Mouse (Mus musculus) midbrain, embryonic 16.5 days (tissue): ENCODE measurements around the gene Bbs12. TPM values are rescaled to one million over a fixed set of nuclear protein-coding genes. Genes with fewer than 3 reads are reported as not detected.
A peak's percentile ranks its signal among the peaks of the same experiment; 100 is the strongest.

Experiments
- ATAC-seq: fragments of 200-750 bp; cut with Nextera tagmentation; 2 replicates; pipeline ENCODE4 v1.8.0; 2017; ENCODE audit warnings: moderate TSS enrichment
- H3K27ac ChIP-seq: fragments of 300-500 bp; sonication (generic); 2 replicates; pipeline ENCODE4 v1.5.1; 2014; ENCODE audit warnings: mild to moderate bottlenecking, low read length, mixed read lengths
- H3K27me3 ChIP-seq: fragments of 300-500 bp; sonication (generic); 2 replicates; pipeline ENCODE4 v1.6.1; 2014; ENCODE audit warnings: low read depth, low read length, mixed read lengths; ENCODE audit not compliant: control insufficient read depth, insufficient read depth
- H3K36me3 ChIP-seq: fragments of 300-500 bp; sonication (generic); 2 replicates; pipeline ENCODE4 v1.6.1; 2014; ENCODE audit warnings: mild to moderate bottlenecking, low read length, moderate library complexity, mixed read lengths; ENCODE audit not compliant: control insufficient read depth, insufficient read depth
- H3K4me1 ChIP-seq: fragments of 300-500 bp; sonication (generic); 2 replicates; pipeline ENCODE4 v1.6.1; 2014; ENCODE audit warnings: mild to moderate bottlenecking, low read length, mixed read lengths; ENCODE audit not compliant: control insufficient read depth, insufficient read depth
- H3K4me2 ChIP-seq: fragments of 300-500 bp; sonication (generic); 2 replicates; pipeline ENCODE4 v1.6.1; 2014; ENCODE audit warnings: mild to moderate bottlenecking, low read length, mixed read lengths
- H3K4me3 ChIP-seq: fragments of 300-500 bp; sonication (generic); 2 replicates; pipeline ENCODE4 v1.5.1; 2014; ENCODE audit warnings: low read depth, mild to moderate bottlenecking, low read length, moderate library complexity, mixed read lengths
- H3K9ac ChIP-seq: fragments of 300-500 bp; sonication (generic); 2 replicates; pipeline ENCODE4 v1.6.1; 2014; ENCODE audit warnings: low read depth, low read length, mixed read lengths
- H3K9me3 ChIP-seq: fragments of 300-500 bp; sonication (generic); replicated peaks from 2 replicates; pipeline ENCODE4 v1.6.1; 2014; ENCODE audit warnings: mild to moderate bottlenecking, low read length, mixed read lengths; ENCODE audit not compliant: control insufficient read depth, poor library complexity, severe bottlenecking
- WGBS: fragments of 180-500 bp; shearing (Covaris S2); extraction: QIAGEN DNeasy Blood & Tissue Kit; methylation state at CpG from one replicate; pipeline ENCODE4 v1.1.7; 2014; 5-methylcytosine and 5-hydroxymethylcytosine counted together
- polyA plus RNA-seq: library from polyadenylated mRNA; unstranded; fragments of >200 nt; fragmentation: Nextera tagmentation; extraction: Ambion mirVana; gene quantifications from 2 replicates; pipeline ENCODE4 v1.2.1, GENCODE M21; 2015

The Bbs12 gene
- polyA plus RNA-seq, 1 experiment from 2014 or later = 4.1 TPM

GRCm38 (mm10) chr3:37341110-37341509 is 28.8 kb downstream of the Bbs12 start:
- WGBS = 61% methylated on average over 5 of the region's 5 CpGs
- H3K27me3 ChIP-seq = no peaks in the 10 kb centered on the region
- no peaks in the 10 kb centered on the region for H3K36me3 ChIP-seq
- no peak overlapping the region for H3K4me2 ChIP-seq
- no peak overlapping the region for H3K4me3 ChIP-seq
- no peak overlapping the region for H3K27ac ChIP-seq
- H3K4me1 ChIP-seq = no peaks in the 10 kb centered on the region
- H3K9me3 ChIP-seq = no peaks in the 10 kb centered on the region
- ATAC-seq = no peak
- no peak overlapping the region for H3K9ac ChIP-seq

- Histone ChIP-seq H3K9me3 (no peaks in the 10 kb centered on the region), H3K4me3 (no peak overlapping the region), H3K4me2 (no peak overlapping the region), H3K27me3 (peaks cover 10% of the 10 kb centered on the region), H3K36me3 (no peaks in the 10 kb centered on the region), H3K9ac (no peak overlapping the region), H3K27ac (no peak overlapping the region), H3K4me1 (peaks cover 2% of the 10 kb centered on the region)
- WGBS = 78% methylated on average over 5 of the region's 5 CpGs
- no peak for ATAC-seq
Observed at GRCm38 (mm10) chr3:37342811-37343210, 30.5 kb downstream of the Bbs12 start.

GRCm38 (mm10) chr3:37347671-37348070 is 35.3 kb downstream of the Bbs12 start:
- H3K27me3 ChIP-seq = peaks cover 26% of the 10 kb centered on the region
- H3K4me1 ChIP-seq = peaks cover 11% of the 10 kb centered on the region
- H3K9ac ChIP-seq = no peak overlapping the region
- H3K4me3 ChIP-seq = no peak overlapping the region
- H3K27ac ChIP-seq = no peak overlapping the region
- H3K4me2 ChIP-seq = peak overlapping the region; percentile 100
- WGBS = 32% methylated on average over 9 of the region's 9 CpGs
- H3K9me3 ChIP-seq = no peaks in the 10 kb centered on the region
- ATAC-seq = no peak
- no peaks in the 10 kb centered on the region for H3K36me3 ChIP-seq

GRCm38 (mm10) chr3:37348221-37349165 is 36.1 kb downstream of the Bbs12 start, which contains the start of gene Fgf2:
Fgf2 (plus strand) TSS chr3:37348346.
- Histone ChIP-seq H3K36me3 (no peaks in the 10 kb centered on the region), H3K4me3 (peak within 1 kb of the TSS; percentile 75), H3K27ac (no peak within 1 kb of the TSS), H3K9ac (peak within 1 kb of the TSS; percentile 73), H3K9me3 (no peaks in the 10 kb centered on the region), H3K4me1 (peaks cover 11% of the 10 kb centered on the region), H3K4me2 (peak within 1 kb of the TSS; percentile 100), H3K27me3 (peaks cover 26% of the 10 kb centered on the region)
- peak; percentile 85 for ATAC-seq
- under 1% methylated on average over 67 of the region's 75 CpGs for WGBS

- WGBS = 11% methylated on average over 8 of the region's 8 CpGs
Observed at GRCm38 (mm10) chr3:37349166-37349548, 36.8 kb downstream of the Bbs12 start.

GRCm38 (mm10) chr3:37350386-37350785 is 38.0 kb downstream of the Bbs12 start:
- Histone ChIP-seq H3K9me3 (no peaks in the 10 kb centered on the region), H3K36me3 (no peaks in the 10 kb centered on the region), H3K4me1 (peaks cover 11% of the 10 kb centered on the region), H3K4me3 (no peak overlapping the region), H3K4me2 (no peak overlapping the region), H3K27me3 (peaks cover 26% of the 10 kb centered on the region), H3K9ac (no peak overlapping the region), H3K27ac (no peak overlapping the region)
- 46% methylated on average over 7 of the region's 7 CpGs for WGBS
- no peak for ATAC-seq

More at GRCm38 (mm10) chr3:37349166-37349548, 36.8 kb downstream of the Bbs12 start:
- Histone ChIP-seq H3K4me1 (peaks cover 11% of the 10 kb centered on the region), H3K27ac (no peak overlapping the region), H3K9ac (peak overlapping the region; percentile 73), H3K27me3 (peaks cover 26% of the 10 kb centered on the region), H3K4me3 (peak overlapping the region; percentile 75), H3K4me2 (peak overlapping the region; percentile 100), H3K36me3 (no peaks in the 10 kb centered on the region), H3K9me3 (no peaks in the 10 kb centered on the region)
- 0 out of 2 replicates have a peak, but pooled peaks have one; percentile 13 for ATAC-seq

- H3K27ac ChIP-seq = no peak overlapping the region
- no peak for ATAC-seq
- no peak overlapping the region for H3K4me2 ChIP-seq
- H3K36me3 ChIP-seq = no peaks in the 10 kb centered on the region
- H3K9ac ChIP-seq = no peak overlapping the region
- H3K4me1 ChIP-seq = peaks cover 1% of the 10 kb centered on the region; the same call in 1 of the 2 replicates
- H3K27me3 ChIP-seq = peaks cover 8% of the 10 kb centered on the region
- H3K4me3 ChIP-seq = no peak overlapping the region
- no peaks in the 10 kb centered on the region for H3K9me3 ChIP-seq
- WGBS = 91% methylated on average over 10 of the region's 10 CpGs
Observed at GRCm38 (mm10) chr3:37353951-37354481, 41.7 kb downstream of the Bbs12 start.

- H3K9ac ChIP-seq = no peak overlapping the region
- 87% methylated on average over 1 of the region's 1 CpGs for WGBS
- no peaks in the 10 kb centered on the region for H3K4me1 ChIP-seq
- no peak overlapping the region for H3K27ac ChIP-seq
- ATAC-seq = no peak
- H3K4me2 ChIP-seq = no peak overlapping the region
- no peaks in the 10 kb centered on the region for H3K9me3 ChIP-seq
- H3K27me3 ChIP-seq = peaks cover 1% of the 10 kb centered on the region; the same call in 1 of the 2 replicates
- no peak overlapping the region for H3K4me3 ChIP-seq
- H3K36me3 ChIP-seq = no peaks in the 10 kb centered on the region
Observed at GRCm38 (mm10) chr3:37354737-37355136, 42.4 kb downstream of the Bbs12 start.

- 88% methylated on average over 9 of the region's 9 CpGs for WGBS
- Histone ChIP-seq H3K4me2 (no peak overlapping the region), H3K9ac (no peak overlapping the region), H3K27me3 (no peaks in the 10 kb centered on the region), H3K4me3 (no peak overlapping the region), H3K36me3 (no peaks in the 10 kb centered on the region), H3K27ac (no peak overlapping the region), H3K9me3 (no peaks in the 10 kb centered on the region), H3K4me1 (no peaks in the 10 kb centered on the region)
- ATAC-seq = no peak
Observed at GRCm38 (mm10) chr3:37360729-37361128, 48.4 kb downstream of the Bbs12 start.
